Mouse (Mus musculus) midbrain, embryonic 10.5 days (tissue): ENCODE data around the gene Doc2g. TPM values are rescaled to one million over a fixed set of nuclear protein-coding genes. Genes with fewer than 3 reads are reported as not detected.

Source experiments
- DNase-seq: peaks from one replicate; pipeline ENCODE4 v3.0.0-alpha.2; 2017; ENCODE audit warnings: low spot score
- H3K27ac ChIP-seq: fragments of 300-500 bp; sonication (generic); replicated peaks from 2 replicates; pipeline ENCODE4 v1.5.1; 2016; ENCODE audit warnings: mild to moderate bottlenecking
- H3K27me3 ChIP-seq: fragments of 300-500 bp; sonication (generic); 2 replicates; pipeline ENCODE4 v1.6.1; 2016; ENCODE audit warnings: low read depth, mild to moderate bottlenecking; ENCODE audit not compliant: poor library complexity, severe bottlenecking
- H3K36me3 ChIP-seq: fragments of 300-500 bp; sonication (generic); 2 replicates; pipeline ENCODE4 v1.6.1; 2016; ENCODE audit warnings: mild to moderate bottlenecking, moderate library complexity
- H3K4me1 ChIP-seq: fragments of 300-500 bp; sonication (generic); 2 replicates; pipeline ENCODE4 v1.6.1; 2016
- H3K4me3 ChIP-seq: fragments of 300-500 bp; sonication (generic); 2 replicates; pipeline ENCODE4 v1.5.1; 2016; ENCODE audit warnings: mild to moderate bottlenecking, moderate library complexity
- H3K9me3 ChIP-seq: fragments of 300-500 bp; sonication (generic); replicated peaks from 2 replicates; pipeline ENCODE4 v1.6.1; 2016; ENCODE audit warnings: mild to moderate bottlenecking
- WGBS: fragments of 180-500 bp; shearing (Covaris S2); methylation state at CpG from one replicate; pipeline ENCODE4 v1.1.7; 2016; 5-methylcytosine and 5-hydroxymethylcytosine counted together
- polyA plus RNA-seq: library from polyadenylated mRNA; unstranded; fragments of >200 nt; fragmentation: Nextera tagmentation; extraction: Ambion mirVana; gene quantifications from 2 replicates; pipeline ENCODE4 v1.2.1, GENCODE M21; 2016

Doc2g gene
- polyA plus RNA-seq, 1 experiment from 2014 or later = 2.2 TPM

GRCm38 (mm10) chr19:4051741-4052515, 48.8 kb downstream of the Doc2g start:
- Histone ChIP-seq H3K27ac (no peak overlapping the region), H3K4me3 (no peak overlapping the region), H3K27me3 (no peaks in the 10 kb centered on the region), H3K36me3 (no peaks in the 10 kb centered on the region), H3K9me3 (no peaks in the 10 kb centered on the region), H3K4me1 (peaks cover 11% of the 10 kb centered on the region)
- WGBS = 53% methylated on average over 10 of the region's 10 CpGs
- peak; percentile 67 for DNase-seq

GRCm38 (mm10) chr19:4052516-4053030, 49.5 kb downstream of the Doc2g start:
- Histone ChIP-seq H3K4me3 (no peak overlapping the region), H3K9me3 (no peaks in the 10 kb centered on the region), H3K36me3 (no peaks in the 10 kb centered on the region), H3K27ac (no peak overlapping the region), H3K4me1 (peaks cover 12% of the 10 kb centered on the region), H3K27me3 (no peaks in the 10 kb centered on the region)
- WGBS = 84% methylated on average over 5 of the region's 5 CpGs
- no peak for DNase-seq

DNA sequence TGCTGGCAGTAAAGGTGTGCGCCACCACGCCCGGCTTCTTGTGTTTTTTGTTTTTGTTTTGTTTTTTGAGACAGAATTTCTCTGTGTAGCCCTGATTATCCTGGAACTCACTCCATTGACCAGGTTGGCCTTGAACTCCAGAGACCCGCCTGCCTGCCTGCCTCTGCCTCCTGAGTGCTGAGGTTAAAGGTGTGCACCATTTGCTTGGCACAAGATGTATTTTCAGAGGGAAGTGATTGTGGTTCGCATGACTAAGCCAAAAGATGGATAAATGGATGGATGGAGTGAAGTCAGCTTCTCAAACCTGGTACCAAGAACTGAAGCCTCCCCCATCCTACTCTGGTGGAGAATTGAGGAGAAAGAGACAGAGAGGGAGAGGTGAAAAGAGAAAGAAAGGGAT, 51.5 kb downstream of the Doc2g start:
- Histone ChIP-seq H3K4me1 (peaks cover 12% of the 10 kb centered on the region), H3K9me3 (no peaks in the 10 kb centered on the region), H3K27ac (no peak overlapping the region), H3K4me3 (no peak overlapping the region), H3K27me3 (no peaks in the 10 kb centered on the region), H3K36me3 (no peaks in the 10 kb centered on the region)
- DNase-seq = no peak
- WGBS = 87% methylated on average over 5 of the region's 5 CpGs

DNA sequence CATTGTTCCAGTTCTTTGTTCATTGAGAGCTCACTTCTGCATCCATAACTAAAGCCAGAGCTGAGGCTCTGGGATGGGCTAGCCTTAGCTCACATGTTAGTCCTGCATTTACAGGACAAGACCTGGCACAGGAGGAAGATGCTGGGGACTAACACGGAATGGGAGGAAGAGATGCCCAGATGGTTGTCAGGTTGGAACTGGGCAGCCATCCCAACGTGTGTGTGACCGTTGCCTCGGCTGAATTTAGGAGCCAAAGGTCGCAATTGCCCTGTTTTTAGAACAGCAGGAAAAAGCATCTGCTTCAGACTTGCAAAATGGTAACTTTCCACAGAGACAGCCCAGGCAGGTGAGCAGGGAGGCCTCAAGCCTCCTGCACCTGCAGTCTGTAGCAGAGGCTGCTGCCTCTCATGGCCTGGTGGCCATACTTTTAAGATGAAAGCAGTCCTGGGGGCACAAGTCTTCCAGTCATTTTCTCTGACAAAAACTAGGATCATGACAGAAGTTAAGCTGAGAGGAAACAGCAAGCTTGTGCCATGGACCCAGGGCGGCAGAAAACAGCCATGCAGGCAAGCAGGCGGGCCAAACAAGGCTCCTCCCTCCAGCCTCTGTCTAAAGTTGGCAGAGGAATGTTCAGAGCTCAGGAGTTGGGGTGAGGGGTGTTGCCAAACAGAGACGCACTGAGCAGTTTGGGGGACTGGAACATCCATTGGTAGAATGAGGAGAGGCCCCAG, 52.3 kb downstream of the Doc2g start:
- peaks cover 12% of the 10 kb centered on the region for H3K4me1 ChIP-seq
- no peaks in the 10 kb centered on the region for H3K27me3 ChIP-seq
- H3K9me3 ChIP-seq = no peaks in the 10 kb centered on the region
- H3K4me3 ChIP-seq = no peak overlapping the region
- WGBS = 78% methylated on average over 8 of the region's 8 CpGs
- DNase-seq = no peak
- no peak overlapping the region for H3K27ac ChIP-seq
- no peaks in the 10 kb centered on the region for H3K36me3 ChIP-seq

- WGBS = 61% methylated on average over 15 of the region's 15 CpGs
Measured at GRCm38 (mm10) chr19:4055947-4056693, 53.0 kb downstream of the Doc2g start.

More at GRCm38 (mm10) chr19:4055947-4056693, 53.0 kb downstream of the Doc2g start:
- Histone ChIP-seq H3K9me3 (no peaks in the 10 kb centered on the region), H3K36me3 (no peaks in the 10 kb centered on the region), H3K4me1 (peaks cover 12% of the 10 kb centered on the region), H3K27ac (0 out of 2 replicates have a peak overlapping the region, but pooled peaks have one; percentile 13), H3K4me3 (no peak overlapping the region), H3K27me3 (no peaks in the 10 kb centered on the region)
- DNase-seq = no peak

Other genes with a start within 250 kb of the Doc2g start
- gene Kmt5b, start 235.9 kb upstream of the Doc2g start, polyA plus RNA-seq = 29.7 and 38.3 TPM in 2 replicates
- gene Chka, start 151.5 kb upstream of the Doc2g start, polyA plus RNA-seq = 58.6 and 59.1 TPM in 2 replicates
- gene Tcirg1, start 96.2 kb upstream of the Doc2g start, polyA plus RNA-seq = 17.0 and 17.6 TPM in 2 replicates
- 251 and 262 TPM in 2 replicates for gene Ndufs8, start 90.5 kb upstream of the Doc2g start, polyA plus RNA-seq
- gene Aldh3b1, start 73.5 kb upstream of the Doc2g start, polyA plus RNA-seq = 0.73 TPM in 2 replicates
- 5.1 and 8.0 TPM in 2 replicates for gene Unc93b1, start 68.1 kb upstream of the Doc2g start, polyA plus RNA-seq
- gene Aldh3b3, start 44.7 kb upstream of the Doc2g start, polyA plus RNA-seq = not detected in 2 replicates
- 0.21 and 0.35 TPM in 2 replicates for gene Aldh3b2, start 31.0 kb upstream of the Doc2g start, polyA plus RNA-seq
- gene Acy3, start 16.7 kb upstream of the Doc2g start, polyA plus RNA-seq = 1.1 and 2.0 TPM in 2 replicates
- gene Tbx10, start 10.6 kb upstream of the Doc2g start, polyA plus RNA-seq = not detected in 2 replicates
- 20.2 and 21.5 TPM in 2 replicates for gene Nudt8, start 2.7 kb upstream of the Doc2g start, polyA plus RNA-seq
- 2.4 and 2.8 TPM in 2 replicates for gene Gm49405, start 2.7 kb upstream of the Doc2g start, polyA plus RNA-seq
- 188 and 207 TPM in 2 replicates for gene Ndufv1, start 9.5 kb downstream of the Doc2g start, polyA plus RNA-seq
- gene Gstp1, start 34.7 kb downstream of the Doc2g start, polyA plus RNA-seq = 400 and 417 TPM in 2 replicates
- gene Gstp2, start 42.7 kb downstream of the Doc2g start, polyA plus RNA-seq = 1.0 and 2.8 TPM in 2 replicates
- gene Gstp3, start 56.3 kb downstream of the Doc2g start, polyA plus RNA-seq = 0.23 TPM in 1 of 2 replicates, not detected in the other
- not detected in 2 replicates for gene Cabp2, start 78.3 kb downstream of the Doc2g start, polyA plus RNA-seq
- 76.2 and 82.5 TPM in 2 replicates for gene Cdk2ap2, start 93.9 kb downstream of the Doc2g start, polyA plus RNA-seq
- gene Pitpnm1, start 96.7 kb downstream of the Doc2g start, polyA plus RNA-seq = 12.8 and 15.1 TPM in 2 replicates
- gene Aip, start 122.5 kb downstream of the Doc2g start, polyA plus RNA-seq = 60.6 and 61.7 TPM in 2 replicates
- not detected in 2 replicates for gene Gpr152, start 136.5 kb downstream of the Doc2g start, polyA plus RNA-seq
- not detected in 2 replicates for gene Cabp4, start 140.7 kb downstream of the Doc2g start, polyA plus RNA-seq
- gene Coro1b, start 145.3 kb downstream of the Doc2g start, polyA plus RNA-seq = 133 and 138 TPM in 2 replicates
- gene Ptprcap, start 150.3 kb downstream of the Doc2g start, polyA plus RNA-seq = 0.67 TPM in 1 of 2 replicates, not detected in the other
- gene Rps6kb2, start 160.0 kb downstream of the Doc2g start, polyA plus RNA-seq = 58.8 and 71.4 TPM in 2 replicates
- gene Carns1, start 172.2 kb downstream of the Doc2g start, polyA plus RNA-seq = 2.8 and 4.1 TPM in 2 replicates
- 0.85 and 1.2 TPM in 2 replicates for gene Tbc1d10c, start 188.0 kb downstream of the Doc2g start, polyA plus RNA-seq
- gene Ppp1ca, start 188.8 kb downstream of the Doc2g start, polyA plus RNA-seq = 1,003 and 1,059 TPM in 2 replicates
- gene Rad9a, start 198.3 kb downstream of the Doc2g start, polyA plus RNA-seq = 58.9 and 60.3 TPM in 2 replicates
- 0.65 and 0.74 TPM in 2 replicates for gene Clcf1, start 210.9 kb downstream of the Doc2g start, polyA plus RNA-seq
- not detected in 2 replicates for gene AC109138.7, start 211.0 kb downstream of the Doc2g start, polyA plus RNA-seq
- 12.2 and 15.6 TPM in 2 replicates for gene Pold4, start 228.6 kb downstream of the Doc2g start, polyA plus RNA-seq